Mouse (Mus musculus) heart, postnatal 0 days (tissue): Measurements from ENCODE around the gene Tpbpa. TPM values are rescaled to one million over a fixed set of nuclear protein-coding genes. Genes with fewer than 3 reads are reported as not detected.
"Not testable (repeated sequence)": the region's sequence is repeated elsewhere in the genome, so short reads cannot be mapped to it uniquely, and the experiment has no call there.

Experiments
- ATAC-seq: fragments of 200-750 bp; cut with Nextera tagmentation; 2 replicates; pipeline ENCODE4 v1.8.0; 2017; ENCODE audit warnings: low read depth, moderate number of reproducible peaks, moderate library complexity; ENCODE audit not compliant: insufficient read depth
- DNase-seq: peaks from one replicate; pipeline ENCODE4 v3.0.0-alpha.2; 2016; ENCODE audit warnings: low spot score
- H3K27ac ChIP-seq: fragments of 300-500 bp; sonication (generic); 2 replicates; pipeline ENCODE4 v1.5.1; 2014; ENCODE audit warnings: low read depth, mild to moderate bottlenecking
- H3K27me3 ChIP-seq: fragments of 300-500 bp; sonication (generic); 2 replicates; pipeline ENCODE4 v1.6.1; 2014; ENCODE audit warnings: low read length, mixed read lengths; ENCODE audit not compliant: control insufficient read depth, insufficient read depth
- H3K36me3 ChIP-seq: fragments of 300-500 bp; sonication (generic); replicated peaks from 2 replicates; pipeline ENCODE4 v1.6.1; 2014; ENCODE audit warnings: low read length, mixed read lengths; ENCODE audit not compliant: control insufficient read depth, insufficient read depth
- H3K4me1 ChIP-seq: fragments of 300-500 bp; sonication (generic); 2 replicates; pipeline ENCODE4 v1.6.1; 2014; ENCODE audit warnings: antibody characterized with exemption; ENCODE audit not compliant: control insufficient read depth, insufficient read depth
- H3K4me2 ChIP-seq: fragments of 300-500 bp; sonication (generic); 2 replicates; pipeline ENCODE4 v1.6.1; 2014; ENCODE audit warnings: low read depth, mild to moderate bottlenecking, low read length, moderate library complexity
- H3K4me3 ChIP-seq: fragments of 300-500 bp; sonication (generic); 2 replicates; pipeline ENCODE4 v1.5.1; 2014; ENCODE audit warnings: low read depth, low read length
- H3K9ac ChIP-seq: fragments of 300-500 bp; sonication (generic); replicated peaks from 2 replicates; pipeline ENCODE4 v1.6.1; 2014; ENCODE audit warnings: low read depth, low read length, mixed read lengths
- H3K9me3 ChIP-seq: fragments of 300-500 bp; sonication (generic); replicated peaks from 2 replicates; pipeline ENCODE4 v1.6.1; 2016; ENCODE audit warnings: low read length; ENCODE audit not compliant: control insufficient read depth
- CTCF ChIP-seq: IDR thresholded peaks from 2 replicates; pipeline ENCODE4 v1.5.1; 2016; ENCODE audit warnings: antibody characterized with exemption, control low read depth, low read depth
- EP300 ChIP-seq: IDR thresholded peaks from 2 replicates; pipeline ENCODE4 v1.6.1; 2016; ENCODE audit warnings: antibody characterized with exemption, low read depth
- WGBS: fragments of 180-500 bp; shearing (Covaris S2); extraction: QIAGEN DNeasy Blood & Tissue Kit; methylation state at CpG from one replicate; pipeline ENCODE4 v1.1.7; 2014; 5-methylcytosine and 5-hydroxymethylcytosine counted together
- polyA plus RNA-seq: library from polyadenylated mRNA; unstranded; fragments of >200 nt; fragmentation: Nextera tagmentation; extraction: Ambion mirVana; gene quantifications from 2 replicates; pipeline ENCODE4 v1.2.1, GENCODE M21; 2015
- total RNA-seq: library from RNA; depleted of rRNA; stranded (reverse); fragments of >200 nt; gene quantifications from 2 replicates; pipeline ENCODE4 v1.2.3, GENCODE M21; 2014; ENCODE audit warnings: low replicate concordance; rRNA removed

Tpbpa gene
- not detected in 2 replicates for total RNA-seq
- polyA plus RNA-seq = not detected in 2 replicates

DNA sequence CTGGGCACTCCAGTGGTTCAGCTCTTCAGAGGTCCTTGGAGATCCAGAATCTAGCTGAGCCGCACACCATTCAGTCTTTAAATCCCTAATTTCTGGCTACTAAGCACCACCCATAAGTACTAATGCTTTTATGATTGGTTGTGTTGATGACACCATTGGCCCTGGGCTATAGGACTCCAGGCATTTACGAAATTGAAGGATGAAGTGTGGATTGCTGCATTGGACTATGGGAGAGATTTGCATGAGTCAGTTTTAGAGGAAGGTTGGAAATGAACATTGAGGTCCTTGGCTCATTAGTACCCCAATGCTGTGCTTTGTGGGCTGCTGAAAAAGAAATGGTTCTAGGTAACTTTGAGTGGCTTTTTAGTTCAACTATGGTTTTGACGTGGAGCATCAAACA, at the start of gene Tpbpa:
TSS of gene Tpbpa (minus strand) at position 101 of the 400 bp plus-strand sequence.
- not testable (repeated sequence) for H3K9me3 ChIP-seq, H3K27ac ChIP-seq, H3K4me2 ChIP-seq, H3K27me3 ChIP-seq, H3K9ac ChIP-seq, H3K4me1 ChIP-seq, DNase-seq, ATAC-seq, H3K36me3 ChIP-seq, H3K4me3 ChIP-seq
- WGBS = 65% methylated on average over 3 of the region's 3 CpGs

DNA sequence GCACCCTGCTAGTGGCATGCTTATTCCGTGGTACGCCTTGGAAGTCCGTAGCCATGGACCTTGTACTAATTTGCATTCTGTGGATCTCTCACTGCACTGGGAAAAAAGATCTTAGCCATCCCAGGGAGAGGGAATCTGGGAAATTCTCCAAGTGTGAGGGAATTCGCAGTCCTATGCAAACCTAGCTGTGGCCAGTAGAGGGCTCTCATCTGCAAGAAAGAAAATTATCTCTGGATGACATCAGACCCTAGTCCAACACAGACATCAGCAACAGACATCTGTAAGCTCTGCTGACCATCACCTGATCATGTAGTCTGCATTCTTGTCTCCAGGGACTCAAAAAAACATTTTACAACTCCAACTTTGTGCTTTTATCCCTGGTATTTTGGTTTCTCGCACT, 45.1 kb upstream of the Tpbpa start:
- not testable (repeated sequence) for ATAC-seq, DNase-seq, H3K4me1 ChIP-seq, H3K4me3 ChIP-seq, H3K27me3 ChIP-seq, H3K27ac ChIP-seq, H3K9ac ChIP-seq, H3K4me2 ChIP-seq, H3K36me3 ChIP-seq, H3K9me3 ChIP-seq
- WGBS = 65% methylated on average over 4 of the region's 5 CpGs

DNA sequence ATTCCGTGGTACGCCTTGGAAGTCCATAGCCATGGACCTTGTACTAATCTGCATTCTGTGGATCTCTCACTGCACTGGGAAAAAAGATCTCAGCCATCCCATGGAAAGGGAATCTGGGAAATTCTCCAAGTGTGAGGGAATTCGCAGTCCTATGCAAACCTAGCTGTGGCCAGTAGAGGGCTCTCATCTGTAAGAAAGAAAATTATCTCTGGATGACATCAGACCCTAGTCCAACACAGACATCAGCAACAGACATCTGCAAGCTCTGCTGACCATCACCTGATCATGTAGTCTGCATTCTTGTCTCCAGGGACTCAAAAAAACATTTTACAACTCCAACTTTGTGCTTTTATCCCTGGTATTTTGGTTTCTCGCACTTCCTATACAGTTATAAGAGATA, 30.5 kb upstream of the Tpbpa start:
- H3K27me3 ChIP-seq, H3K36me3 ChIP-seq, H3K9me3 ChIP-seq, H3K9ac ChIP-seq, H3K27ac ChIP-seq, H3K4me3 ChIP-seq, H3K4me1 ChIP-seq, DNase-seq, H3K4me2 ChIP-seq, ATAC-seq: not testable (repeated sequence)
- WGBS = 60% methylated on average over 4 of the region's 4 CpGs

DNA sequence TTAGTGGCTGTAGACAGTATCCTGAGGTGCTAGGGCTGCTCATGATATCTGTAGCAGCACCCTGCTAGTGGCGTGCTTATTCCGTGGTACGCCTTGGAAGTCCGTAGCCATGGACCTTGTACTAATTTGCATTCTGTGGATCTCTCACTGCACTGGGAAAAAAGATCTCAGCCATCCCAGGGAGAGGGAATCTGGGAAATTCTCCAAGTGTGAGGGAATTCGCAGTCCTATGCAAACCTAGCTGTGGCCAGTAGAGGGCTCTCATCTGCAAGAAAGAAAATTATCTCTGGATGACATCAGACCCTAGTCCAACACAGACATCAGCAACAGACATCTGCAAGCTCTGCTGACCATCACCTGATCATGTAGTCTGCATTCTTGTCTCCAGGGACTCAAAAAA, 22.2 kb upstream of the Tpbpa start:
- not testable (repeated sequence) for H3K4me1 ChIP-seq, H3K4me2 ChIP-seq, H3K27ac ChIP-seq, H3K9me3 ChIP-seq, H3K27me3 ChIP-seq, H3K4me3 ChIP-seq, H3K9ac ChIP-seq, DNase-seq, H3K36me3 ChIP-seq, ATAC-seq
- WGBS = 33% methylated on average over 4 of the region's 5 CpGs

DNA sequence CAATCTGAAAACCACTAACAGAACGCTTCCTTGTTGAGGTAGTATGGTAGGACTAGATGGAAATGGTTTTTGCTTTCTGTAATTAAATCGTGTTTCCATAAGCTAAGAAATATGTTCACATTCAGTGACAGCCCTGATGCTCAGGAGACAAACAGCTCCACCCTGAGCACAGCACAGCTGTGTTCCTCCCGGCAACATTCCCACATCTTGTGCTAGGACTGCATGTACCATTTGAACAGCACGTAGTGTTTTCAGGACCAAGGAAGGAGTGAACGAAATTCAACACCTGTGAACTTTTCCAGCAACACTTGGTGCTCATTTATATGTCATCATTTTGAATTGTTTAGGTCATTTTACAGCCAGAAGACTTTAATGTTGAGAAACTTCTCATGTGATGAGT, 19.9 kb upstream of the Tpbpa start:
- DNase-seq (no peak), ATAC-seq (no peak)

GRCm38 (mm10) chr13:60936500-60936901, 5.3 kb downstream of the Tpbpa start, which contains the start of the genes Gm49391 and Ctla2a:
Gene Gm49391, minus strand, starts transcription at chr13:60936571.
Gene Ctla2a, minus strand, starts transcription at chr13:60936625.
- Histone ChIP-seq H3K27ac (peak within 1 kb of the TSS; percentile 59; the same call in 1 of the 2 replicates), H3K9ac (no peak within 1 kb of the TSS), H3K4me2 (no peak within 1 kb of the TSS), H3K9me3 (no peaks in the 10 kb centered on the region), H3K4me3 (no peak within 1 kb of the TSS), H3K4me1 (no peaks in the 10 kb centered on the region), H3K36me3 (no peaks in the 10 kb centered on the region), H3K27me3 (no peaks in the 10 kb centered on the region)
- peak; percentile 96 for ATAC-seq
- DNase-seq = peak; percentile 68
- 35% methylated on average over 5 of the region's 5 CpGs for WGBS
- no peak for TF ChIP-seq CTCF
- peak; percentile 93 for TF ChIP-seq EP300

More for the DNA sequence above, 19.9 kb upstream of the Tpbpa start:
- Histone ChIP-seq H3K9me3 (no peaks in the 10 kb centered on the region), H3K4me1 (no peaks in the 10 kb centered on the region), H3K36me3 (no peaks in the 10 kb centered on the region), H3K27ac (no peak overlapping the region), H3K9ac (no peak overlapping the region), H3K4me2 (no peak overlapping the region), H3K4me3 (no peak overlapping the region), H3K27me3 (no peaks in the 10 kb centered on the region)
- 62% methylated on average over 5 of the region's 5 CpGs for WGBS
- no peak for TF ChIP-seq CTCF

GRCm38 (mm10) chr13:60935490-60935889, 6.3 kb downstream of the Tpbpa start, which contains the start of gene Gm49393:
Gene Gm49393, minus strand, starts transcription at chr13:60935590.
- DNase-seq, H3K9ac ChIP-seq, H3K4me2 ChIP-seq, H3K36me3 ChIP-seq, H3K27ac ChIP-seq, H3K4me3 ChIP-seq, H3K9me3 ChIP-seq, H3K27me3 ChIP-seq, ATAC-seq, H3K4me1 ChIP-seq: not testable (repeated sequence)
- 48% methylated on average over 2 of the region's 2 CpGs for WGBS

DNA sequence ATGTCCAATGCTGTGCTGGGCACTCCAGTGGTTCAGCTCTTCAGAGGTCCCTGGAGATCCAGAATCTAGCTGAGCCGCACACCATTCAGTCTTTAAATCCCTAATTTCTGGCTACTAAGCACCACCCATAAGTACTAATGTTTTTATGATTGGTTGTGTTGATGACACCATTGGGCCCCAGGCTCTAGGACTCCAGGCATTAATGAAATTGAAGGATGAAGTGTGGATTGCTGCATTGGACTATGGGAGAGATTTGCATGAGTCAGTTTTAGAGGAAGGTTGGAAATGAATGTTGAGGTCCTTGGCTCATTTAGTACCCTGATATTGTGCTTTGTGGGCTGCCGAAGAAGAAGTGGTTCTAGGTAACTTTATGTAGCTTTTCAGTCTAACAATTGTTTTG, 37.0 kb downstream of the Tpbpa start, which contains the start of gene Tpbpb:
TSS of gene Tpbpb (minus strand) at position 101 of the 400 bp plus-strand sequence.
- H3K4me1 ChIP-seq, H3K9me3 ChIP-seq, H3K27me3 ChIP-seq, H3K4me3 ChIP-seq, DNase-seq, H3K9ac ChIP-seq, ATAC-seq, H3K4me2 ChIP-seq, H3K36me3 ChIP-seq, H3K27ac ChIP-seq: not testable (repeated sequence)
- 76% methylated on average over 2 of the region's 2 CpGs for WGBS
